Mouse (Mus musculus): ENCODE data around the gene Stum.

GRCm38 (mm10) chr1:180426405-180426804, 56.9 kb downstream of the Stum start:
- no peak for TF ChIP-seq POLR2A (IDR thresholded peaks at IDR 0.05; ENCODE audit: borderline replicate concordance, low read depth, low read length)
- no peak for TF ChIP-seq CTCF (IDR thresholded peaks at IDR 0.05; ENCODE audit: low read depth, low read length)

Data from bone marrow macrophage, adult 2 months (primary cell).